Mouse (Mus musculus): ENCODE data around the gene Snd1.

The Snd1 gene

GRCm38 (mm10) chr6:28864684-28865083 is 389.7 kb downstream of the Snd1 start:
- in situ Hi-C loops (cut with MboI, MseI) = no loop called here

- in situ Hi-C loops (cut with MboI, MseI) = no loop called here
Measured at GRCm38 (mm10) chr6:28865112-28865511, 390.2 kb downstream of the Snd1 start.

- in situ Hi-C loops (cut with MboI, MseI) = no loop called here
Measured at GRCm38 (mm10) chr6:28866206-28866605, 391.3 kb downstream of the Snd1 start.

GRCm38 (mm10) chr6:28867516-28868251 is 392.7 kb downstream of the Snd1 start:
- in situ Hi-C loops (cut with MboI, MseI) = no loop called here

GRCm38 (mm10) chr6:28871725-28872420 is 396.9 kb downstream of the Snd1 start:
- in situ Hi-C loops (cut with MboI, MseI) = no loop called here

GRCm38 (mm10) chr6:28872421-28872795 is 397.5 kb downstream of the Snd1 start:
- in situ Hi-C loops (cut with MboI, MseI) = no loop called here

GRCm38 (mm10) chr6:28874053-28874452 is 399.1 kb downstream of the Snd1 start:
- in situ Hi-C loops (cut with MboI, MseI) = no loop called here

GRCm38 (mm10) chr6:28874759-28875158 is 399.8 kb downstream of the Snd1 start:
- in situ Hi-C loops (cut with MboI, MseI) = no loop called here

- in situ Hi-C loops (cut with MboI, MseI) = no loop called here
Measured at GRCm38 (mm10) chr6:28875333-28875732, 400.4 kb downstream of the Snd1 start.

GRCm38 (mm10) chr6:28876492-28876891 is 401.6 kb downstream of the Snd1 start:
- in situ Hi-C loops (cut with MboI, MseI) = no loop called here

GRCm38 (mm10) chr6:28877945-28878666 is 403.2 kb downstream of the Snd1 start:
- in situ Hi-C loops (cut with MboI, MseI) = no loop called here

- in situ Hi-C loops (cut with MboI, MseI) = no loop called here
Measured at GRCm38 (mm10) chr6:28879315-28879714, 404.4 kb downstream of the Snd1 start.

GRCm38 (mm10) chr6:28880909-28881308 is 406.0 kb downstream of the Snd1 start:
- in situ Hi-C loops (cut with MboI, MseI) = no loop called here

GRCm38 (mm10) chr6:28883518-28883917 is 408.6 kb downstream of the Snd1 start:
- in situ Hi-C loops (cut with MboI, MseI) = no loop called here

- in situ Hi-C loops (cut with MboI, MseI) = no loop called here
Measured at GRCm38 (mm10) chr6:28886724-28887440, 411.9 kb downstream of the Snd1 start.

- in situ Hi-C loops (cut with MboI, MseI) = loop anchor here (10.0 kb wide), 1 partner anchor 376 kb away; no protein-coding TSS in a partner anchor
Measured at GRCm38 (mm10) chr6:28890426-28890825, 415.5 kb downstream of the Snd1 start.

- in situ Hi-C loops (cut with MboI, MseI) = loop anchor here (10.0 kb wide), 1 partner anchor 377 kb away; no protein-coding TSS in a partner anchor
Measured at GRCm38 (mm10) chr6:28891480-28891879, 416.5 kb downstream of the Snd1 start.

GRCm38 (mm10) chr6:28895004-28895515 is 420.1 kb downstream of the Snd1 start:
- in situ Hi-C loops (cut with MboI, MseI) = loop anchor here (10.0 kb wide), 1 partner anchor 380 kb away; no protein-coding TSS in a partner anchor

GRCm38 (mm10) chr6:28895726-28896125 is 420.8 kb downstream of the Snd1 start:
- in situ Hi-C loops (cut with MboI, MseI) = loop anchor here (10.0 kb wide), 1 partner anchor 381 kb away; no protein-coding TSS in a partner anchor

GRCm38 (mm10) chr6:28896762-28897320 is 421.9 kb downstream of the Snd1 start:
- in situ Hi-C loops (cut with MboI, MseI) = loop anchor here (10.0 kb wide), 1 partner anchor 382 kb away; no protein-coding TSS in a partner anchor

All from regulatory T cell (primary cell).